Mouse (Mus musculus): ENCODE measurements at regions not wholly inside any gene's neighbourhood (a gene's known extent, or its start where the extent isn't known, plus 50 kb on each side); places are given as distances from the start of the nearest gene placed in this dataset.
"Not testable (repeated sequence)": the region's sequence is repeated elsewhere in the genome, so short reads cannot be mapped to it uniquely, and the experiment has no call there.

- peak; percentile 87 for DNase-seq (ENCODE audit: low spot score)
These were observed 104.1 kb upstream of the Abca1 start for GRCm38 (mm10) chr4:53263776-53264175.

- DNase-seq (ENCODE audit: low spot score): no peak
These were observed 102.8 kb upstream of the Abca1 start for GRCm38 (mm10) chr4:53262466-53262865.

GRCm38 (mm10) chr4:53261556-53262140, 102.0 kb upstream of the Abca1 start:
- peak; percentile 67 for DNase-seq (ENCODE audit: low spot score)

GRCm38 (mm10) chr4:53258975-53259374, 99.3 kb upstream of the Abca1 start:
- DNase-seq (ENCODE audit: low spot score): no peak

- no peak for DNase-seq (ENCODE audit: low spot score)
These were observed 97.3 kb upstream of the Abca1 start for GRCm38 (mm10) chr4:53256996-53257395.

GRCm38 (mm10) chr4:53254483-53254882, 94.8 kb upstream of the Abca1 start:
- DNase-seq (ENCODE audit: low spot score): no peak

- DNase-seq (ENCODE audit: low spot score): no peak
These were observed 94.0 kb upstream of the Abca1 start for GRCm38 (mm10) chr4:53253680-53254079.

- DNase-seq (ENCODE audit: low spot score): no peak
These were observed 90.6 kb upstream of the Abca1 start for GRCm38 (mm10) chr4:53250325-53250724.

- no peak for DNase-seq (ENCODE audit: low spot score)
These were observed 86.5 kb upstream of the Abca1 start for GRCm38 (mm10) chr4:53246083-53246747.

- peak; percentile 67 for DNase-seq (ENCODE audit: low spot score)
These were observed 85.9 kb upstream of the Abca1 start for GRCm38 (mm10) chr4:53245553-53245952.

GRCm38 (mm10) chr4:53243473-53243872, 83.8 kb upstream of the Abca1 start:
- DNase-seq (ENCODE audit: low spot score): not testable (repeated sequence)

GRCm38 (mm10) chr4:53239856-53240255, 80.2 kb upstream of the Abca1 start:
- peak; percentile 63 for DNase-seq (ENCODE audit: low spot score)

- DNase-seq (ENCODE audit: low spot score): no peak
These were observed 78.9 kb upstream of the Abca1 start for GRCm38 (mm10) chr4:53238314-53239259.

GRCm38 (mm10) chr4:53235870-53236269, 76.2 kb upstream of the Abca1 start:
- no peak for DNase-seq (ENCODE audit: low spot score)

GRCm38 (mm10) chr4:53232436-53232835, 72.7 kb upstream of the Abca1 start:
- no peak for DNase-seq (ENCODE audit: low spot score)

GRCm38 (mm10) chr4:53231867-53232266, 72.2 kb upstream of the Abca1 start:
- no peak for DNase-seq (ENCODE audit: low spot score)

GRCm38 (mm10) chr4:53231046-53231445, 71.4 kb upstream of the Abca1 start:
- DNase-seq (ENCODE audit: low spot score): no peak

- no peak for DNase-seq (ENCODE audit: low spot score)
These were observed 68.7 kb upstream of the Abca1 start for GRCm38 (mm10) chr4:53228444-53228843.

- DNase-seq (ENCODE audit: low spot score): no peak
These were observed 68.1 kb upstream of the Abca1 start for GRCm38 (mm10) chr4:53227771-53228170.

GRCm38 (mm10) chr4:53227071-53227470, 67.4 kb upstream of the Abca1 start:
- DNase-seq (ENCODE audit: low spot score): no peak

- DNase-seq (ENCODE audit: low spot score): no peak
These were observed 66.7 kb upstream of the Abca1 start for GRCm38 (mm10) chr4:53226376-53226775.

- DNase-seq (ENCODE audit: low spot score): no peak
These were observed 63.7 kb upstream of the Abca1 start for GRCm38 (mm10) chr4:53223379-53223778.

GRCm38 (mm10) chr4:53220809-53221208, 61.1 kb upstream of the Abca1 start:
- DNase-seq (ENCODE audit: low spot score): no peak
